In the genomic region with DNA sequence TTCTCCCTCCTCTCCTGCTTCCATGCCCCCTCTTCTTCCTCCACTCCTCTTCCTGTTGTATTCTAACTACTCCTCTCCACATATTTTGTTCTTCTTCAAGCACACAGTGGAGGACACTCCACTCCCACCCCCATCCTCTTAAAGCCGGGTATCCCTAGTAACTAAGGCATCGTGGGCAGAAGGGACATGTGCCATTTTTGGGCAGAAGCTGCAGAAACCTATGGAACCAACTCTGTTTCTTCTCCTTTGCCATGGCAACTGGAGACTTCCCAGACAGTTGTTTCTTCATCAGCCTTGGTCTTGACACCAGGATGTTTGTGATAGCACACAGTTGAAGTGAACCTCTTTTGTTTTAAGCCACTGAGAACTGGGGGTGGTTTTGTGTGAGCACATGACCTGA, we compare ENCODE assay signal across 22 mouse cellular contexts. TPM values are rescaled to one million over a fixed set of nuclear protein-coding genes. Genes with fewer than 3 reads are reported as not detected.
DNase-seq lines count a peak whose midpoint lies in the region; ATAC-seq lines count a peak whose summit lies in the region.
"Had no signal": no experiment of that assay in that cellular context is flagged by ENCODE, and none has a peak within 500 bp of the region (broad histone marks: within the 10 kb centered on the region; RNA-seq: fewer than 3 reads in every experiment).

No protein-coding gene starts in this region.

- peak; percentile 48 for DNase-seq in layer of hippocampus, adult 9-11 months
- DNase-seq in layer of hippocampus, postnatal 36 days: no peak
- DNase-seq in left cerebral cortex, postnatal 14 days (ENCODE audit: low spot score in 2 of 2): peak; percentile 61 to 89
- DNase-seq in right cerebral cortex, postnatal 14 days: peak; percentile 23
- no peak for DNase-seq in heart, postnatal 36 days
- no peak for DNase-seq in thymus, postnatal 14 days
- no peak for DNase-seq in gastrocnemius, postnatal 36 days
- DNase-seq: adrenal gland, adult 8-10 months; cerebellum, adult 11 months; cerebellum, adult 9-10 months; cerebellum, postnatal 36 days; embryo, embryonic 11 days; kidney, postnatal 25 days; liver, postnatal 0 days; lung, postnatal 36 days; thymus, postnatal 25 days had no signal

- peak; percentile 97 for ATAC-seq in frontal cortex, adult (ENCODE audit: low TSS enrichment)
- ATAC-seq: forebrain, embryonic 14.5 days; hindbrain, postnatal 0 days; intestine, embryonic 16.5 days; liver, embryonic 12.5 days; liver, postnatal 0 days; midbrain, embryonic 16.5 days had no signal

- intact Hi-C loops in left cerebral cortex, postnatal 14 days (cut with DNase I): no loop called here
- intact Hi-C loops in heart, postnatal 36 days (cut with DNase I): no loop called here
- intact Hi-C loops in gastrocnemius, postnatal 36 days (cut with DNase I): no loop called here

RNA-seq across cellular contexts. Expression of a gene that starts 59.1 kb away (rescaled TPM):
- 10 to 100 TPM; 22.1 to 22.7 TPM for total RNA-seq in layer of hippocampus, postnatal 36 days (2021)
- 1 to 10 TPM; 8.6 to 8.8 TPM for total RNA-seq in left cerebral cortex, postnatal 14 days (2021)
- total RNA-seq in heart, postnatal 36 days (2021): under 1 TPM; 0.08 TPM
- under 1 TPM in 1 of 2 experiments, not detected in 1; 0.05 TPM for total RNA-seq in gastrocnemius, postnatal 36 days (2021)

Comparison
In these comparisons a context has a peak if more than half of its experiments do, and no peak if none do; other contexts are left out.
1. DNase-seq: peak in layer of hippocampus, adult 9-11 months (single experiment), left cerebral cortex, postnatal 14 days (2 of 2) and right cerebral cortex, postnatal 14 days (single experiment); none in layer of hippocampus, postnatal 36 days (0 of 2), heart, postnatal 36 days (0 of 2), thymus, postnatal 14 days (single experiment) and gastrocnemius, postnatal 36 days (0 of 2).
2. RNA of a gene that starts 59.1 kb away (total RNA-seq): 22.1 to 22.7 TPM in layer of hippocampus, postnatal 36 days and 8.6 to 8.8 TPM in left cerebral cortex, postnatal 14 days; 0.08 TPM in heart, postnatal 36 days and 0.05 TPM in gastrocnemius, postnatal 36 days; every median in the first group is over 4 times any median in the second.